Mouse (Mus musculus) brown adipose tissue, adult 24 weeks (tissue): Measurements from ENCODE around the gene Dnajc25. TPM values are rescaled to one million over a fixed set of nuclear protein-coding genes. Genes with fewer than 3 reads are reported as not detected.
A peak's percentile ranks its signal among the peaks of the same experiment; 100 is the strongest.

Experiments used
- H3K27ac ChIP-seq: fragments of 200-500 bp; replicated peaks from 2 replicates; pipeline ENCODE4 v1.5.1; 2012; ENCODE audit warnings: low read depth, mild to moderate bottlenecking, low read length
- H3K4me1 ChIP-seq: fragments of 200-500 bp; 2 replicates; pipeline ENCODE4 v1.6.1; 2012; ENCODE audit warnings: low read length, mixed read lengths; ENCODE audit not compliant: control insufficient read depth, insufficient read depth, insufficient read length
- H3K4me3 ChIP-seq: fragments of 200-500 bp; 2 replicates; pipeline ENCODE4 v1.5.1; 2012; ENCODE audit warnings: low read depth, mild to moderate bottlenecking, low read length, moderate library complexity; ENCODE audit not compliant: insufficient read depth
- polyA plus RNA-seq: library from polyadenylated mRNA; stranded (reverse); fragments of >200 nt; gene quantifications from 2 replicates; pipeline ENCODE4 v1.2.4, GENCODE M21; 2012; ENCODE audit not compliant: missing spikeins, insufficient read depth, insufficient read length

Dnajc25 gene
- polyA plus RNA-seq, result 16.4 and 17.4 TPM in 2 replicates

DNA sequence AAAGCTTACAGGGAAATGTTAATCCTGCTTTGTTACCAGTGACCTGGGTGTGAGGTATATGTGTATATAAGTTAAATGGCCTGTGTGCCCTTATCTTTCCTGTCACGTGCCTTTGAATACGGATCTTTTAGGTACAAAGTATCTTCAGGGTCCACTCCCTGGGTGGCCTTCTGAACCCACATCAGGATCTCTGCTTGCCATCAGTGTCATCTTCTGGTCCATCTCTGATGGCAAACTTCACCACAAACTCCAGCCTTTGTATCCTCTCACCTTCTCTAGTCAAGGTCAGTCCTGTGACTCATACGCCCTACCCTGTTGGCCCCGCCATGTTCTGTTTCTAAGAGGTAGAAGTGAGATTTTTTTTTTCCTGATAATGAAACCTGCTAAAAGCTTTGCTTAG, at the start of gene Dnajc25:
Gene Dnajc25, plus strand, starts transcription at position 301 of the 400 bp plus-strand sequence.
- Histone ChIP-seq H3K27ac (no peak within 1 kb of the TSS), H3K4me1 (no peaks in the 10 kb centered on the region), H3K4me3 (no peak within 1 kb of the TSS)

DNA sequence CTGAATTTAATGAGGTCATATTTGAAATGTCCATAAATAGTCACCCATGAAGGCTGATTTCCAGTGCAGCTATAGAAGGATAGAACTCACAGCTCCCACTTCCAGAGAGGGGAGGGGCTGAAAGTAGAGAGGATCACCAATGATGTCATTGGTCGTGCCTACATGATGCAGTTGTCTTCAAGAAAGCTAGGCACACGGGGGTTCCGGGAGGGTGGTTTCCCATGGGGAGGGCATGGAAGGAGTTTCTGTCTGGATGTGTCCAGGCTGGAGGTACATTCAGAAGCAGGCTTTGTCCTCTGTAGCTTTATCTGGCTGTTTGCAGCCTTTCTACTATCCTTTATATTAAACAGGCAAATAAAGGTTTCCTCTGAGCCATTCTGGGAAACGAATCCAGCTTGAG, 46.5 kb upstream of the Dnajc25 start:
- Histone ChIP-seq H3K4me1 (no peaks in the 10 kb centered on the region), H3K4me3 (no peak overlapping the region), H3K27ac (no peak overlapping the region)

DNA sequence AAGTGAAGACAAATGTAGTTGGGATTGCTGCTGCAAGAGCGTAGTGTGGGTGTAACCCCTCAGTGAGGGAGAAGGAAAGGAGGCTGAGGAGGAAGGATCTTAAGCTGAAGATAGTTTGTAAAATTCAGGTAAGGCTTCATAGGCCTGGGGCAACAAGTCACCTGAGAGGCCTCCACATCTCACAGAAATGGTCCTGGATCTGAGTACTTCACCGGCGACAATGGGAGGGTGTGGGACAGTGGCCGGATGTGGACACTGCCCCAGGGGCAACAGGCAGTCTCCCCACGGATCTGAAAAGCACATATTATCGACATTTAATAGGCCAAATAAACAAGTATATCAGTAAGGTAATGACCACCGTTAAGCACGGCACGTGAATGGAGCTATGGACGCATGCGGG, 42.2 kb upstream of the Dnajc25 start:
- H3K4me1 ChIP-seq, result no peaks in the 10 kb centered on the region
- no peak overlapping the region for H3K27ac ChIP-seq
- no peak overlapping the region for H3K4me3 ChIP-seq

- Histone ChIP-seq H3K4me3 (no peak overlapping the region), H3K4me1 (no peaks in the 10 kb centered on the region), H3K27ac (no peak overlapping the region)
Measured at GRCm38 (mm10) chr4:58961719-58962118, 33.1 kb upstream of the Dnajc25 start.

DNA sequence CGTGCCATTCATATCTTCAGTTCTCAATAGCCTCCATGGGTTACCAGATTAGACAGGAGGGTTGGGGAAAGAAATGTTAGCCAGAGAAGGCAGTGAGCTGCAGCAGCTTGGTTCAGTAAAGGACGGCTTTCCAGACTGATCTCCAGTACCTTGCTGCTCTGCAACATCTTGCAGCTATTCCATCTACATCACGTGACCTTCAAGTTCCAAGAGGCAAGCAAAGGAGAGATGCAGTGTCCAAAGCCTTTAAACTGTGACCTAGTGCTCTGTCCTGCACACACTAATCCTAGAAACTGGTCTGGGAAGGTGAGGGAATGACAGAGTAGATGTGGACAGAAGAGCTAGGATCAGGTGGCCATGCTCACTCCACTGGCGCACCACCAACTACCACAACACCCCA, 31.6 kb upstream of the Dnajc25 start:
- H3K4me3 ChIP-seq, result no peak overlapping the region
- no peak overlapping the region for H3K27ac ChIP-seq
- H3K4me1 ChIP-seq, result no peaks in the 10 kb centered on the region

- no peaks in the 10 kb centered on the region for H3K4me1 ChIP-seq
Measured at GRCm38 (mm10) chr4:58965136-58965535, 29.7 kb upstream of the Dnajc25 start.

GRCm38 (mm10) chr4:58970678-58971077, 24.2 kb upstream of the Dnajc25 start:
- no peak overlapping the region for H3K27ac ChIP-seq
- no peaks in the 10 kb centered on the region for H3K4me1 ChIP-seq
- H3K4me3 ChIP-seq, result no peak overlapping the region

More at GRCm38 (mm10) chr4:58965136-58965535, 29.7 kb upstream of the Dnajc25 start:
- Histone ChIP-seq H3K4me3 (no peak overlapping the region), H3K27ac (no peak overlapping the region)

- H3K4me1 ChIP-seq, result no peaks in the 10 kb centered on the region
- H3K27ac ChIP-seq, result no peak overlapping the region
- H3K4me3 ChIP-seq, result no peak overlapping the region
Measured at GRCm38 (mm10) chr4:58975711-58976110, 19.2 kb upstream of the Dnajc25 start.

GRCm38 (mm10) chr4:58981421-58981820, 13.4 kb upstream of the Dnajc25 start:
- H3K4me1 ChIP-seq, result no peaks in the 10 kb centered on the region; the same call in 1 of the 2 replicates

DNA sequence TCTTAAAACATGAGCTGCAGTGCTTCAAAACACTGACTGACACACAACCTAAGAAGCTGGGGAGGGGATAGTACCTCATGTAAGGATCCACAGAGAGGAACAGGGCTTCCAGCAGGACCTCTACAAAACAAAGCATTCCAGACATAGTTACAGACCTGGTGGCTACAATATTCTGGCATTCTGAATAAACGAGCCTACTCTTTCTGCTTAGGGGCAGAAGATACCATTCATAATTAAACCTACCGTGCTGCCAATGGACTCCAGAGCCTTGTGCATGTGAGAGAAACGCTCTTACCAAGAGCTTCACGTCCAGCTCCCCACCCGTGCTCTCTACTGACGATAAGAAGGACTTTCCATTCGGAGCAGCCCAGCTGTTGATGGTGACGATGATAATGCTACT, 12.1 kb upstream of the Dnajc25 start:
- H3K27ac ChIP-seq, result no peak overlapping the region
- H3K4me1 ChIP-seq, result no peaks in the 10 kb centered on the region; the same call in 1 of the 2 replicates
- H3K4me3 ChIP-seq, result no peak overlapping the region

More at GRCm38 (mm10) chr4:58981421-58981820, 13.4 kb upstream of the Dnajc25 start:
- no peak overlapping the region for H3K4me3 ChIP-seq
- H3K27ac ChIP-seq, result no peak overlapping the region

DNA sequence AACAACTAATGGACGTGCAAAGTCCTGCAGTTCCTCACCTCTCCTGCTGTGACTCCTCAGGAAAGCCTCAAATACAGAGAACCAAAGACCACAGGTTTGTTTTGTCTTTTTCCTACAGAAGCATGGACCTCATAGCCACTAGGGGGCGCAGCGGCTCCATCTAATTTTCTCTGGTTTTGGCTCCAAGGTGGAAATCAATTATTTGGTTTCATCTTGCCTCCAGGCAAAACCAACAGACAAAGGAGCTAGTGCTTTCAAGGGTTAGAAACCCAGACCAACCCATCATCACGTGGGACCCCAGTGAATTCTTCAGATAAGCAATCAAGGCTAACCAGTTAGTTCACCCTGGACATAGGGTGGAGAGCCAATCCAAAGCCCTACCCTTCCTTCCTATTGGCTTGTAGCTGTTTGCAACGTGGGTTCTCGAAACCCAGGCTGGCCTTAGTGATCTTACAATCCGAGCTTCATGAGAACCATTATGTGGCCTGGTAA, 9.7 kb upstream of the Dnajc25 start:
- no peak overlapping the region for H3K27ac ChIP-seq
- H3K4me1 ChIP-seq, result no peaks in the 10 kb centered on the region; the same call in 1 of the 2 replicates
- H3K4me3 ChIP-seq, result no peak overlapping the region

DNA sequence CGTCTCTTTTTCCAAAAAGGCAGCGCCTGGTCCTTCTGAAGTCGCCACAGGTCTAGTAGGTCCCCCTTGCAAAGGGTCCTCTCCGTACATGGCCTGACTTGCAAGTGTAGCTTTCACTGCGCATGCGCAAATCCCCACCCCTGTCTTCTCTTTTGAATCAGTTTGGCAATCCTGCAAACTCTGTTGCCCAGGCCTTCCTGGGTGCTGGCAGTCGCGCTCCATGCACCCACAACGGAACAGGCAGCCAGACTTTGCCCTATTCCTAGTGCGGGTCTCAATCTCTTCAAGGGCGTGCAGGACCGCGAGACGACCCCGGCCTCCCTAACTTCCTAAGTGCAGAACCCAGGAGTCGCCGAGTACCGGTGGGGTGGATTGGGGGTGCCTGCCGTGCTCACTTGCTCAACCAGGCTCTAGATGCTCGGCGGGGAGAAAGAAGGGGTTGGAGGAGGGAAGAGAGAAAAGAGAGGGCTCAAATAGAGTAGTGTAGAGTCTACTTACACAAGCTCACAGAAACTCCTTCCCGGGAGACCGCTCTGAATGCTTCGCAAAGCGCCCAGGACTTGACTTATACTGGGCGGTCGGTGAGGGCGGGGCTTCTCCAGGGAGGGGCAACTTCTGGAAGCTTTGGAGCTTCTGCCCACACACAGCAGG, 8.2 kb upstream of the Dnajc25 start, which contains the start of gene Ptgr1:
Gene Ptgr1, minus strand, starts transcription at position 580 of the 651 bp plus-strand sequence.
- Histone ChIP-seq H3K4me1 (no peaks in the 10 kb centered on the region; the same call in 1 of the 2 replicates), H3K27ac (no peak within 1 kb of the TSS)

GRCm38 (mm10) chr4:58989303-58989898, 5.5 kb upstream of the Dnajc25 start:
- H3K27ac ChIP-seq, result no peak overlapping the region
- H3K4me1 ChIP-seq, result no peaks in the 10 kb centered on the region; the same call in 1 of the 2 replicates
- no peak overlapping the region for H3K4me3 ChIP-seq

More for the DNA sequence above, 8.2 kb upstream of the Dnajc25 start, which contains the start of gene Ptgr1:
- peak within 1 kb of the TSS; percentile 74 for H3K4me3 ChIP-seq

GRCm38 (mm10) chr4:58990609-58991434, 4.0 kb upstream of the Dnajc25 start:
- no peak overlapping the region for H3K27ac ChIP-seq
- no peak overlapping the region for H3K4me3 ChIP-seq
- H3K4me1 ChIP-seq, result no peaks in the 10 kb centered on the region

DNA sequence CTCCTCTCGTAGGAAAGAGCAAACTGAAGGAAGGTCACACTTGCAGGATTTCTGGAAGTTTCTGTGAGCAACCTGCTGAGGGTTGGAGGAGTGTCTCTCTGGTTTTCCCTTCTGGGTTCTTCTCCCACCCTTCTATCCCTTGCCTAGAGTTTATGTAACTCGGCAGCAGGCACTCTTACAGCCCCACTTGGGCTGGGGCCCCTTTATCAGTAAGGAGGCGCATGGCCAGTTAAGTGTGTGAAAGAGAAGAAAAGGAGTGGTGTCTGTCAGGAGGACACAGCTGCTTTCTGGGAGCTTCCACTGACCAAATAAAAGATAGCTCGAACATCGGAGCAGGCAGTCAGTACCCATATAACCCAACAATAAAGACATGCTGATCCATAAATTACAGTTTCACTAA, 2.7 kb upstream of the Dnajc25 start:
- no peak overlapping the region for H3K27ac ChIP-seq
- no peak overlapping the region for H3K4me3 ChIP-seq
- no peaks in the 10 kb centered on the region for H3K4me1 ChIP-seq
